Mouse (Mus musculus) hindbrain, embryonic 11.5 days (tissue): ENCODE measurements around the gene Itgb1bp1. TPM values are rescaled to one million over a fixed set of nuclear protein-coding genes. Genes with fewer than 3 reads are reported as not detected.

Experiments used
- ATAC-seq: fragments of 200-750 bp; cut with Nextera tagmentation; 2 replicates; pipeline ENCODE4 v1.8.0; 2017; ENCODE audit warnings: mild to moderate bottlenecking, moderate TSS enrichment, moderate library complexity; ENCODE audit not compliant: low FRiP score
- DNase-seq: peaks from one replicate; pipeline ENCODE4 v3.0.0-alpha.2; 2015; ENCODE audit warnings: low spot score
- H3K27ac ChIP-seq: fragments of 300-500 bp; sonication (generic); 2 replicates; pipeline ENCODE4 v1.5.1; 2014; ENCODE audit warnings: mild to moderate bottlenecking, low read depth, low read length
- H3K27me3 ChIP-seq: fragments of 300-500 bp; sonication (generic); 2 replicates; pipeline ENCODE4 v1.6.1; 2014; ENCODE audit warnings: mild to moderate bottlenecking, low read length, moderate library complexity, mixed read lengths; ENCODE audit not compliant: control insufficient read depth, insufficient read depth
- H3K36me3 ChIP-seq: fragments of 300-500 bp; sonication (generic); 2 replicates; pipeline ENCODE4 v1.6.1; 2014; ENCODE audit warnings: mild to moderate bottlenecking, low read length, moderate library complexity, mixed read lengths; ENCODE audit not compliant: control insufficient read depth, insufficient read depth
- H3K4me1 ChIP-seq: fragments of 300-500 bp; sonication (generic); replicated peaks from 2 replicates; pipeline ENCODE4 v1.6.1; 2014; ENCODE audit warnings: low read length, mixed read lengths; ENCODE audit not compliant: control insufficient read depth, insufficient read depth
- H3K4me2 ChIP-seq: fragments of 300-500 bp; sonication (generic); replicated peaks from 2 replicates; pipeline ENCODE4 v1.6.1; 2014; ENCODE audit warnings: mild to moderate bottlenecking, low read depth, low read length
- H3K4me3 ChIP-seq: fragments of 300-500 bp; sonication (generic); 2 replicates; pipeline ENCODE4 v1.5.1; 2014; ENCODE audit warnings: low read depth, low read length
- H3K9ac ChIP-seq: fragments of 300-500 bp; sonication (generic); 2 replicates; pipeline ENCODE4 v1.6.1; 2014; ENCODE audit warnings: low read depth, low read length
- H3K9me3 ChIP-seq: fragments of 300-500 bp; sonication (generic); 2 replicates; pipeline ENCODE4 v1.6.1; 2016; ENCODE audit warnings: low read length; ENCODE audit not compliant: control insufficient read depth
- WGBS: fragments of 180-500 bp; shearing (Covaris S2); extraction: QIAGEN DNeasy Blood & Tissue Kit; methylation state at CpG from one replicate; pipeline ENCODE4 v1.1.7; 2014; 5-methylcytosine and 5-hydroxymethylcytosine counted together
- polyA plus RNA-seq: library from polyadenylated mRNA; unstranded; fragments of >200 nt; fragmentation: Nextera tagmentation; extraction: Ambion mirVana; gene quantifications from 2 replicates; pipeline ENCODE4 v1.2.1, GENCODE M21; 2014

Itgb1bp1 gene
- polyA plus RNA-seq, 1 experiment from 2014 or later, result 47.6 TPM

- H3K36me3 ChIP-seq, result 0 out of 2 replicates have a peak, but pooled peaks cover 2% of the 10 kb centered on the region
- H3K4me3 ChIP-seq, result no peak overlapping the region
- no peaks in the 10 kb centered on the region for H3K27me3 ChIP-seq
- H3K4me1 ChIP-seq, result no peaks in the 10 kb centered on the region
- no peaks in the 10 kb centered on the region for H3K9me3 ChIP-seq
- no peak overlapping the region for H3K9ac ChIP-seq
- no peak overlapping the region for H3K27ac ChIP-seq
- H3K4me2 ChIP-seq, result no peak overlapping the region
- 79% methylated on average over 14 of the region's 14 CpGs for WGBS
- peak; percentile 85 for ATAC-seq
- peak; percentile 64 for DNase-seq
These were observed 19.9 kb downstream of the Itgb1bp1 start for GRCm38 (mm10) chr12:21265946-21266783.

- no peak overlapping the region for H3K4me3 ChIP-seq
- no peak overlapping the region for H3K9ac ChIP-seq
- WGBS, result 93% methylated on average over 4 of the region's 4 CpGs
- no peak overlapping the region for H3K4me2 ChIP-seq
- H3K27ac ChIP-seq, result no peak overlapping the region
- DNase-seq, result no peak
- no peaks in the 10 kb centered on the region for H3K4me1 ChIP-seq
- no peaks in the 10 kb centered on the region for H3K27me3 ChIP-seq
- 0 out of 2 replicates have a peak, but pooled peaks cover 2% of the 10 kb centered on the region for H3K36me3 ChIP-seq
- H3K9me3 ChIP-seq, result no peaks in the 10 kb centered on the region
- no peak for ATAC-seq
These were observed 20.6 kb downstream of the Itgb1bp1 start for GRCm38 (mm10) chr12:21265501-21265900.

GRCm38 (mm10) chr12:21264970-21265369 is 21.1 kb downstream of the Itgb1bp1 start:
- no peaks in the 10 kb centered on the region for H3K27me3 ChIP-seq
- no peaks in the 10 kb centered on the region for H3K4me1 ChIP-seq
- ATAC-seq, result no peak
- H3K27ac ChIP-seq, result no peak overlapping the region
- 75% methylated on average over 3 of the region's 3 CpGs for WGBS
- H3K9me3 ChIP-seq, result no peaks in the 10 kb centered on the region
- no peak overlapping the region for H3K9ac ChIP-seq
- 0 out of 2 replicates have a peak, but pooled peaks cover 2% of the 10 kb centered on the region for H3K36me3 ChIP-seq
- H3K4me2 ChIP-seq, result no peak overlapping the region
- no peak for DNase-seq
- no peak overlapping the region for H3K4me3 ChIP-seq

GRCm38 (mm10) chr12:21264241-21264640 is 21.8 kb downstream of the Itgb1bp1 start:
- Histone ChIP-seq H3K27me3 (no peaks in the 10 kb centered on the region), H3K4me1 (no peaks in the 10 kb centered on the region), H3K9ac (no peak overlapping the region), H3K9me3 (no peaks in the 10 kb centered on the region), H3K4me3 (no peak overlapping the region), H3K27ac (no peak overlapping the region), H3K36me3 (peaks cover 4% of the 10 kb centered on the region; the same call in 1 of the 2 replicates), H3K4me2 (no peak overlapping the region)
- ATAC-seq (no peak), DNase-seq (no peak)
- WGBS, result 90% methylated on average over 5 of the region's 5 CpGs

- 95% methylated on average over 5 of the region's 5 CpGs for WGBS
- ATAC-seq (no peak), DNase-seq (no peak)
- Histone ChIP-seq H3K4me2 (no peak overlapping the region), H3K27me3 (no peaks in the 10 kb centered on the region), H3K36me3 (peaks cover 2% of the 10 kb centered on the region; the same call in 1 of the 2 replicates), H3K27ac (no peak overlapping the region), H3K4me1 (no peaks in the 10 kb centered on the region), H3K4me3 (no peak overlapping the region), H3K9ac (no peak overlapping the region), H3K9me3 (no peaks in the 10 kb centered on the region)
These were observed 22.8 kb downstream of the Itgb1bp1 start for GRCm38 (mm10) chr12:21263256-21263655.

GRCm38 (mm10) chr12:21261521-21261920 is 24.6 kb downstream of the Itgb1bp1 start:
- Histone ChIP-seq H3K27ac (no peak overlapping the region), H3K9me3 (no peaks in the 10 kb centered on the region), H3K9ac (no peak overlapping the region), H3K4me2 (no peak overlapping the region), H3K27me3 (no peaks in the 10 kb centered on the region), H3K4me1 (no peaks in the 10 kb centered on the region), H3K36me3 (peaks cover 2% of the 10 kb centered on the region; the same call in 1 of the 2 replicates), H3K4me3 (no peak overlapping the region)
- no peak for DNase-seq
- 87% methylated on average over 4 of the region's 4 CpGs for WGBS
- ATAC-seq, result no peak

GRCm38 (mm10) chr12:21260494-21261256 is 25.4 kb downstream of the Itgb1bp1 start:
- H3K27ac ChIP-seq, result no peak overlapping the region
- H3K4me3 ChIP-seq, result no peak overlapping the region
- ATAC-seq, result no peak
- peaks cover 2% of the 10 kb centered on the region; the same call in 1 of the 2 replicates for H3K36me3 ChIP-seq
- no peaks in the 10 kb centered on the region for H3K27me3 ChIP-seq
- WGBS, result 93% methylated on average over 6 of the region's 6 CpGs
- H3K4me2 ChIP-seq, result no peak overlapping the region
- no peaks in the 10 kb centered on the region for H3K4me1 ChIP-seq
- H3K9ac ChIP-seq, result no peak overlapping the region
- no peaks in the 10 kb centered on the region for H3K9me3 ChIP-seq
- DNase-seq, result no peak

GRCm38 (mm10) chr12:21247711-21248392 is 38.2 kb downstream of the Itgb1bp1 start:
- H3K36me3 ChIP-seq, result peaks cover 13% of the 10 kb centered on the region
- no peaks in the 10 kb centered on the region for H3K27me3 ChIP-seq
- no peak for ATAC-seq
- no peak overlapping the region for H3K4me2 ChIP-seq
- no peaks in the 10 kb centered on the region for H3K9me3 ChIP-seq
- WGBS, result 76% methylated on average over 7 of the region's 7 CpGs
- DNase-seq, result no peak
- no peak overlapping the region for H3K4me3 ChIP-seq
- no peak overlapping the region for H3K27ac ChIP-seq
- H3K9ac ChIP-seq, result no peak overlapping the region
- H3K4me1 ChIP-seq, result no peaks in the 10 kb centered on the region
